Mouse (Mus musculus): ENCODE measurements around the gene Zswim3. TPM values are rescaled to one million over a fixed set of nuclear protein-coding genes. Genes with fewer than 3 reads are reported as not detected.
A peak's percentile ranks its signal among the peaks of the same experiment; 100 is the strongest.

Gene Zswim3
- total and polyA plus RNA-seq, 2 experiments = 0.82 to 0.83 TPM

DNA sequence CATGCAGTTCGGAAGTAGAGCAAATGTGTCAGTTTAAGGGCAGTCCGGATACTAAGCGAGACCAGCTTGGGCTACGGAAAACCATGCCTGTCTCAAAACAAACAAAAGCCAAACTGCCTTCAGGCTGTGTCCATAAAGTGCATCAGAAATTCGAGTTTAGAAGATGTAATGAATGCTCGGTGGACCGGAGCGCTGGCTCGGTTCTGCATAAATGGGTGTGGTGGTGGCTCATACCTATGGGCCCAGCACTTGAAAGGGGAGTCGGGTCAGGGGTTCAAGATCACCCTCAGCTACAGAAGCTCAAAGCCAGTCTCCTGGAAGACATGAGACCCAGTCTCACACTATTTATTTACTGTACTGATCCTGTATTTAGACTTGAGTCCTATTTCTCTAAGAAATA is 17.1 kb upstream of the Zswim3 start:
- peaks cover 19% of the 10 kb centered on the region for H3K4me1 ChIP-seq (ENCODE audit: control insufficient read depth, insufficient read depth, low read length)
- H3K27me3 ChIP-seq (ENCODE audit: control insufficient read depth, insufficient read depth, low read length) = no peaks in the 10 kb centered on the region
- peaks cover 2% of the 10 kb centered on the region for H3K36me3 ChIP-seq (ENCODE audit: control insufficient read depth, insufficient read depth, low read length)
- DNase-seq (ENCODE audit: extremely low read depth, low read depth, low spot score) = no peak
- H3K9ac ChIP-seq (ENCODE audit: low read depth, low read length) = no peak overlapping the region
- H3K79me2 ChIP-seq (ENCODE audit: control insufficient read depth, insufficient read depth, low read length) = no peaks in the 10 kb centered on the region
- H3K27ac ChIP-seq (replicated peaks; ENCODE audit: insufficient read depth, low read depth, low read length) = no peak overlapping the region
- 78% methylated on average over 10 of the region's 10 CpGs for WGBS
- TF ChIP-seq CTCF (IDR thresholded peaks at IDR 0.05; ENCODE audit: low read depth, low read length) (no peak), POLR2A (IDR thresholded peaks at IDR 0.05; ENCODE audit: extremely low read depth, insufficient read depth, low read length) (no peak)
- H3K4me3 ChIP-seq (ENCODE audit: insufficient read depth, low read depth, low read length) = no peak overlapping the region

DNA sequence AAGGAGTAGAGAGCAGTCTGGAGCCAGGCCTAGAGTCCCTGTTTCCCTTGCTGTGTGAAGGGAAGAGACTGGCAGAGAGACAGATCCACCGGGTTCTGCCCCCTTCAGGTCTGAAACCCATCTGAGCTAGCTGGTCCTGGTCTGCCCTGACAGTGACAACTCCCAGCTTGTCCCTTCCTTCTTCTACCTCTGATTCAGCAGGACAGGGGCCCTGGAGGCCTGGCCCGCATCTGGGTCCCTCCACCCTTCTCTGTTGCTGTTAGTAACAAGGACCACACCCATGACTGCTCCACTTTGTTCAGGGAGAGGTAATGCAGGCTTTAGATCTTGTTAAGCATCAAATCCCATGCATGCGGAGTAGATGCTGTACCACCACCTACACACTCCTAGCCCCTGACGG is 16.5 kb upstream of the Zswim3 start:
- H3K27me3 ChIP-seq (ENCODE audit: control insufficient read depth, insufficient read depth, low read length) = no peaks in the 10 kb centered on the region
- WGBS = 79% methylated on average over 4 of the region's 4 CpGs
- peaks cover 4% of the 10 kb centered on the region for H3K36me3 ChIP-seq (ENCODE audit: control insufficient read depth, insufficient read depth, low read length)
- H3K4me3 ChIP-seq (ENCODE audit: insufficient read depth, low read depth, low read length) = no peak overlapping the region
- no peak for TF ChIP-seq CTCF (IDR thresholded peaks at IDR 0.05; ENCODE audit: low read depth, low read length)
- DNase-seq (ENCODE audit: extremely low read depth, low read depth, low spot score) = no peak
- H3K79me2 ChIP-seq (ENCODE audit: control insufficient read depth, insufficient read depth, low read length) = no peaks in the 10 kb centered on the region
- H3K4me1 ChIP-seq (ENCODE audit: control insufficient read depth, insufficient read depth, low read length) = peaks cover 21% of the 10 kb centered on the region
- no peak overlapping the region for H3K9ac ChIP-seq (ENCODE audit: low read depth, low read length)
- H3K27ac ChIP-seq (replicated peaks; ENCODE audit: insufficient read depth, low read depth, low read length) = no peak overlapping the region

DNA sequence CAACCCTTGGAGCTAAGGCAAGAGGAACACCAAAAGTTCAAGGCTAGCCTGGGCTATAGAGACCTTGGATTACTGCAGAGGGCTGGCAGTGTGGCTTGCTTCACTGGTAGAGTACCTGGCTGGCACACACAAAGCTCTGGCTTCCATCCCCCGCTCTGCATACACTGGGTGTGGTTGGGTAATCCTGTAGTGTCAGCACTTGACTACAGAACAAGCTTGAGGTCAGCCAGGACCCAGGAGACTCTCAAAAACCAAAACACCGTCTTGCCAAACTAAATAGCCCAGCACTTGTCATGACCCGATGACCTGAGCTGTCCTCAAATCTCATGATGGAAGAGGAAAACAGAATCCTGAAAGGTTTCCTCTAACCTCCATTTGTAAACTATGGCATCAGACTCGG is 14.4 kb upstream of the Zswim3 start:
- H3K9ac ChIP-seq (ENCODE audit: low read depth, low read length) = no peak overlapping the region
- no peaks in the 10 kb centered on the region for H3K27me3 ChIP-seq (ENCODE audit: control insufficient read depth, insufficient read depth, low read length)
- peak; percentile 99 for DNase-seq (ENCODE audit: extremely low read depth, low read depth, low spot score)
- 18% methylated on average over 4 of the region's 4 CpGs for WGBS
- no peak overlapping the region for H3K4me3 ChIP-seq (ENCODE audit: insufficient read depth, low read depth, low read length)
- peaks cover 7% of the 10 kb centered on the region for H3K36me3 ChIP-seq (ENCODE audit: control insufficient read depth, insufficient read depth, low read length)
- H3K27ac ChIP-seq (replicated peaks; ENCODE audit: insufficient read depth, low read depth, low read length) = no peak overlapping the region
- H3K4me1 ChIP-seq (ENCODE audit: control insufficient read depth, insufficient read depth, low read length) = peaks cover 21% of the 10 kb centered on the region
- TF ChIP-seq CTCF (IDR thresholded peaks at IDR 0.05; ENCODE audit: low read depth, low read length) (no peak), POLR2A (IDR thresholded peaks at IDR 0.05; ENCODE audit: extremely low read depth, insufficient read depth, low read length) (no peak)
- H3K79me2 ChIP-seq (ENCODE audit: control insufficient read depth, insufficient read depth, low read length) = no peaks in the 10 kb centered on the region

DNA sequence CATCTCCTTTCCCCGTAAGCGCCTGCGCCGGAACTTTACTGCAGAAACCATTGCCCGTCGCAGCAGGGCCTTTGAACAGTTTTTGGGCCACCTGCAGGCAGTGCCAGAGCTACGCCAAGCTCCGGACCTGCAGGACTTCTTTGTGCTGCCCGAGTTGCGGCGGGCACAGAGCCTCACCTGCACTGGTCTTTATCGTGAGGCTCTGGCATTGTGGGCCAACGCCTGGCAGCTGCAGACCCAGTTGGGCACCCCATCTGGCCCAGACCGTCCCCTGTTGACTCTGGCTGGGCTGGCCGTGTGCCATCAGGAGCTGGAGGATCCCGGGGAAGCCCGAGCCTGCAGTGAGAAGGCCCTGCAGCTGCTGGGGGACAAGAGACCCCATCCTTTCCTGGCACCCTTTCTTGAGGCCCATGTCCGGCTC is 13.0 kb upstream of the Zswim3 start:
- H3K27me3 ChIP-seq (ENCODE audit: control insufficient read depth, insufficient read depth, low read length) = no peaks in the 10 kb centered on the region
- H3K4me1 ChIP-seq (ENCODE audit: control insufficient read depth, insufficient read depth, low read length) = peaks cover 16% of the 10 kb centered on the region
- no peak for DNase-seq (ENCODE audit: extremely low read depth, low read depth, low spot score)
- H3K79me2 ChIP-seq (ENCODE audit: control insufficient read depth, insufficient read depth, low read length) = no peaks in the 10 kb centered on the region
- 75% methylated on average over 18 of the region's 18 CpGs for WGBS
- TF ChIP-seq CTCF (IDR thresholded peaks at IDR 0.05; ENCODE audit: low read depth, low read length) (no peak), POLR2A (IDR thresholded peaks at IDR 0.05; ENCODE audit: extremely low read depth, insufficient read depth, low read length) (no peak)
- H3K4me3 ChIP-seq (ENCODE audit: insufficient read depth, low read depth, low read length) = no peak overlapping the region
- H3K36me3 ChIP-seq (ENCODE audit: control insufficient read depth, insufficient read depth, low read length) = peaks cover 11% of the 10 kb centered on the region
- no peak overlapping the region for H3K9ac ChIP-seq (ENCODE audit: low read depth, low read length)
- no peak overlapping the region for H3K27ac ChIP-seq (replicated peaks; ENCODE audit: insufficient read depth, low read depth, low read length)

DNA sequence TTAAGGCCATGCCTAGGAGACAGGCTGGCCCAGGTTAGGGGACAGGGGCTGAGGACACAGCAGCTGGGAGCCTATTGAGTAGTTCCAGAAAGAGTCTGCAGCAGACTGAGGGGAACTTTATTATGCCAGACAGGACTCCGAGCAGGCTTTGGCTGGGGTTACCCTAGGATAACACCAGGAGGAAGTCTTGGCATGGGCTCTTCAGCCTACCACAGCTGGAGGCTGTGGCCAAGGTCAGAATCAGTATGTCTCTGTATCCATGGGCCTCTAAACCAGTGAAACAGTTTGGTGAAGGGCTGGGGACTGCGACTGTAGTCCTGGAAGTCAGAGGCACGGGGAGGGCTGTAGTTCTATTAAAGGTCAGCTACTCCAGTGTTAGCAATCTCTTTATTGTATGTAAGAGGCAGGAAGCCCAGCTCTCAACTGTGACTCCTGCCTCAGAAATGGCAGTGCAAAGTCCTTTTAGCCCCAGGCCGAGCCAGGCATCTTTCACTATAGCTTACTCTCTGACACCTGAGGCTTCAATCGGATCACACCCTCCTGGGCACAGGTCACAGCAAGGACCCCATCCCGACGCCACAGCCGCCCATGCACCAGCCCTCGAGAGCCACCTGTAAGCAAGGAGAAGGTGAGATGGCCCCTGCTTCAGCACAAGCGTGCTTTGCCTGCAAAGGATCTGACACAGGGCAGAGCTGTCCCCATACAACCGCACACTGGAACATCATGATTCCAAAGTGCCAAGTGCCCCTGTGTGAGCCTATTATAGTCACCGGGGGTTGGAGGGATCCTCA is 12.3 kb upstream of the Zswim3 start:
- no peak for TF ChIP-seq CTCF (IDR thresholded peaks at IDR 0.05; ENCODE audit: low read depth, low read length)
- no peak for TF ChIP-seq POLR2A (IDR thresholded peaks at IDR 0.05; ENCODE audit: extremely low read depth, insufficient read depth, low read length)
- Histone ChIP-seq H3K4me3 (ENCODE audit: insufficient read depth, low read depth, low read length) (no peak overlapping the region), H3K36me3 (ENCODE audit: control insufficient read depth, insufficient read depth, low read length) (peaks cover 16% of the 10 kb centered on the region), H3K79me2 (ENCODE audit: control insufficient read depth, insufficient read depth, low read length) (no peaks in the 10 kb centered on the region), H3K4me1 (ENCODE audit: control insufficient read depth, insufficient read depth, low read length) (peaks cover 13% of the 10 kb centered on the region), H3K27me3 (ENCODE audit: control insufficient read depth, insufficient read depth, low read length) (no peaks in the 10 kb centered on the region), H3K9ac (ENCODE audit: low read depth, low read length) (no peak overlapping the region), H3K27ac (replicated peaks; ENCODE audit: insufficient read depth, low read depth, low read length) (no peak overlapping the region)
- 77% methylated on average over 12 of the region's 12 CpGs for WGBS
- no peak for DNase-seq (ENCODE audit: extremely low read depth, low read depth, low spot score)

DNA sequence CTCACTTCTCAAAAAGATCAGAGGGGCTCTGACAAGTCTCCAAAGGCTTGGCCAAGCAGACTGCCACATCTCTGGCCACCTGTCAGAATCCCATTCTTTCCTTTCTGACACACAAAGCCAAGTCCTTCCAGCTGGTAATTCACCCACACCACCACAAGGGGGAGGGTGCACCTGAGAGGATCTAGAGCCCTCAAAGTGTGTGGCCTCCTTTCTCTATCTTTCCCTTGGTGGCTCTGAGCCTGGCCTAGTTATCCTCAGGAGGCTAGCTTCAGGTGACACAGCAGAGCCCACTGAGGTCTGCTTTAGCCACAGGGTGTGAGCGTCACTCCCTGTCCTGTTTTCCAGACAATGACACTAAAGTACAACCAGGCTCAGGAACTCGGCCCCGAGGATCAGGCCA is 11.7 kb upstream of the Zswim3 start:
- peak; percentile 64; the same call in 1 of the 2 replicates for TF ChIP-seq CTCF (IDR thresholded peaks at IDR 0.05; ENCODE audit: low read depth, low read length)
- no peak for TF ChIP-seq POLR2A (IDR thresholded peaks at IDR 0.05; ENCODE audit: extremely low read depth, insufficient read depth, low read length)

More for the DNA sequence above, 11.7 kb upstream of the Zswim3 start:
- peaks cover 20% of the 10 kb centered on the region for H3K36me3 ChIP-seq (ENCODE audit: control insufficient read depth, insufficient read depth, low read length)
- peak; percentile 38 for DNase-seq (ENCODE audit: extremely low read depth, low read depth, low spot score)
- no peak overlapping the region for H3K4me3 ChIP-seq (ENCODE audit: insufficient read depth, low read depth, low read length)
- H3K27ac ChIP-seq (replicated peaks; ENCODE audit: insufficient read depth, low read depth, low read length) = no peak overlapping the region
- no peak overlapping the region for H3K9ac ChIP-seq (ENCODE audit: low read depth, low read length)
- H3K4me1 ChIP-seq (ENCODE audit: control insufficient read depth, insufficient read depth, low read length) = peaks cover 13% of the 10 kb centered on the region
- 22% methylated on average over 3 of the region's 3 CpGs for WGBS
- H3K27me3 ChIP-seq (ENCODE audit: control insufficient read depth, insufficient read depth, low read length) = no peaks in the 10 kb centered on the region
- no peaks in the 10 kb centered on the region for H3K79me2 ChIP-seq (ENCODE audit: control insufficient read depth, insufficient read depth, low read length)

Measured in liver, adult 2 months (tissue).